Mouse (Mus musculus) lung, embryonic 14.5 days (tissue): ENCODE data around the gene Trappc3. TPM values are rescaled to one million over a fixed set of nuclear protein-coding genes. Genes with fewer than 3 reads are reported as not detected.

Experiments
- ATAC-seq: fragments of 200-750 bp; cut with Nextera tagmentation; 2 replicates; pipeline ENCODE4 v1.8.0; 2017; ENCODE audit warnings: mild to moderate bottlenecking, moderate TSS enrichment, moderate library complexity; ENCODE audit not compliant: insufficient read depth
- DNase-seq: peaks from one replicate; pipeline ENCODE4 v3.0.0-alpha.2; 2015
- H3K27ac ChIP-seq: fragments of 300-500 bp; sonication (generic); 2 replicates; pipeline ENCODE4 v1.5.1; 2014; ENCODE audit warnings: low read depth, mild to moderate bottlenecking, moderate library complexity
- H3K27me3 ChIP-seq: fragments of 300-500 bp; sonication (generic); 2 replicates; pipeline ENCODE4 v1.6.1; 2014; ENCODE audit warnings: low read length, control low read depth; ENCODE audit not compliant: insufficient read depth
- H3K36me3 ChIP-seq: fragments of 300-500 bp; sonication (generic); 2 replicates; pipeline ENCODE4 v1.6.1; 2014; ENCODE audit warnings: control low read depth; ENCODE audit not compliant: insufficient read depth
- H3K4me1 ChIP-seq: fragments of 300-500 bp; sonication (generic); 2 replicates; pipeline ENCODE4 v1.6.1; 2014; ENCODE audit warnings: antibody characterized with exemption, control low read depth; ENCODE audit not compliant: insufficient read depth
- H3K4me2 ChIP-seq: fragments of 300-500 bp; sonication (generic); 2 replicates; pipeline ENCODE4 v1.6.1; 2014; ENCODE audit warnings: mild to moderate bottlenecking
- H3K4me3 ChIP-seq: fragments of 300-500 bp; sonication (generic); 2 replicates; pipeline ENCODE4 v1.5.1; 2014; ENCODE audit warnings: low read depth, low read length
- H3K9ac ChIP-seq: fragments of 300-500 bp; sonication (generic); 2 replicates; pipeline ENCODE4 v1.6.1; 2014
- H3K9me3 ChIP-seq: fragments of 300-500 bp; sonication (generic); 2 replicates; pipeline ENCODE4 v1.6.1; 2016; ENCODE audit warnings: low read depth, low read length, control low read depth
- CTCF ChIP-seq: IDR thresholded peaks from 2 replicates; pipeline ENCODE4 v1.5.1; 2016; ENCODE audit warnings: antibody characterized with exemption, low read depth
- WGBS: fragments of 180-500 bp; shearing (Covaris S2); extraction: QIAGEN DNeasy Blood & Tissue Kit; methylation state at CpG from one replicate; pipeline ENCODE4 v1.1.7; 2014; 5-methylcytosine and 5-hydroxymethylcytosine counted together
- polyA plus RNA-seq: library from polyadenylated mRNA; unstranded; fragments of >200 nt; fragmentation: Nextera tagmentation; extraction: Ambion mirVana; gene quantifications from 2 replicates; pipeline ENCODE4 v1.2.1, GENCODE M21; 2014

Trappc3 gene
- polyA plus RNA-seq, 1 experiment from 2014 or later = 28.9 TPM

GRCm38 (mm10) chr4:126313202-126313601 lies 51.1 kb downstream of the Trappc3 start:
- DNase-seq = peak; percentile 35
- no peak overlapping the region for H3K4me3 ChIP-seq
- no peaks in the 10 kb centered on the region for H3K27me3 ChIP-seq
- no peak for ATAC-seq
- no peak overlapping the region for H3K9ac ChIP-seq
- no peaks in the 10 kb centered on the region for H3K4me1 ChIP-seq
- peaks cover 31% of the 10 kb centered on the region for H3K36me3 ChIP-seq
- H3K4me2 ChIP-seq = no peak overlapping the region
- TF ChIP-seq CTCF = no peak
- H3K27ac ChIP-seq = no peak overlapping the region
- 36% methylated on average over 5 of the region's 5 CpGs for WGBS
- H3K9me3 ChIP-seq = no peaks in the 10 kb centered on the region

- Histone ChIP-seq H3K4me2 (no peak overlapping the region), H3K4me3 (no peak overlapping the region), H3K27me3 (no peaks in the 10 kb centered on the region), H3K27ac (no peak overlapping the region), H3K9me3 (no peaks in the 10 kb centered on the region), H3K4me1 (no peaks in the 10 kb centered on the region), H3K9ac (no peak overlapping the region), H3K36me3 (peaks cover 42% of the 10 kb centered on the region)
- DNase-seq (no peak), ATAC-seq (no peak)
- 0 out of 2 replicates have a peak, but pooled peaks have one; percentile 19 for TF ChIP-seq CTCF
- WGBS = 56% methylated on average over 10 of the region's 10 CpGs
These were observed 52.3 kb downstream of the Trappc3 start for GRCm38 (mm10) chr4:126314393-126314792.

GRCm38 (mm10) chr4:126315931-126316330 lies 53.8 kb downstream of the Trappc3 start:
- no peak for TF ChIP-seq CTCF
- ATAC-seq (peak; percentile 19; the same call in 1 of the 2 replicates), DNase-seq (peak; percentile 39)
- no peak overlapping the region for H3K4me2 ChIP-seq
- WGBS = 31% methylated on average over 5 of the region's 5 CpGs
- no peaks in the 10 kb centered on the region for H3K9me3 ChIP-seq
- no peak overlapping the region for H3K4me3 ChIP-seq
- peaks cover 4% of the 10 kb centered on the region; the same call in 1 of the 2 replicates for H3K4me1 ChIP-seq
- no peak overlapping the region for H3K9ac ChIP-seq
- H3K27me3 ChIP-seq = no peaks in the 10 kb centered on the region
- peaks cover 42% of the 10 kb centered on the region for H3K36me3 ChIP-seq
- H3K27ac ChIP-seq = no peak overlapping the region

GRCm38 (mm10) chr4:126316443-126317040 lies 54.4 kb downstream of the Trappc3 start:
- no peaks in the 10 kb centered on the region for H3K9me3 ChIP-seq
- TF ChIP-seq CTCF = no peak
- 91% methylated on average over 13 of the region's 13 CpGs for WGBS
- H3K36me3 ChIP-seq = peaks cover 42% of the 10 kb centered on the region
- H3K27me3 ChIP-seq = no peaks in the 10 kb centered on the region
- H3K27ac ChIP-seq = no peak overlapping the region
- no peak for DNase-seq
- peaks cover 4% of the 10 kb centered on the region; the same call in 1 of the 2 replicates for H3K4me1 ChIP-seq
- H3K9ac ChIP-seq = no peak overlapping the region
- H3K4me3 ChIP-seq = no peak overlapping the region
- H3K4me2 ChIP-seq = no peak overlapping the region
- no peak for ATAC-seq

- H3K4me2 ChIP-seq = no peak overlapping the region
- DNase-seq (no peak), ATAC-seq (no peak)
- 81% methylated on average over 6 of the region's 6 CpGs for WGBS
- peaks cover 4% of the 10 kb centered on the region; the same call in 1 of the 2 replicates for H3K4me1 ChIP-seq
- peaks cover 1% of the 10 kb centered on the region; the same call in 1 of the 2 replicates for H3K27me3 ChIP-seq
- H3K9ac ChIP-seq = no peak overlapping the region
- H3K36me3 ChIP-seq = peaks cover 39% of the 10 kb centered on the region
- no peaks in the 10 kb centered on the region for H3K9me3 ChIP-seq
- no peak overlapping the region for H3K27ac ChIP-seq
- TF ChIP-seq CTCF = no peak
- no peak overlapping the region for H3K4me3 ChIP-seq
These were observed 57.7 kb downstream of the Trappc3 start for GRCm38 (mm10) chr4:126319806-126320205.

GRCm38 (mm10) chr4:126321111-126321853 lies 59.2 kb downstream of the Trappc3 start, which contains the start of gene Adprhl2:
Adprhl2 (minus strand) TSS chr4:126321703.
- H3K4me3 ChIP-seq = peak within 1 kb of the TSS; percentile 89
- peaks cover 30% of the 10 kb centered on the region for H3K36me3 ChIP-seq
- WGBS = under 1% methylated on average over 79 of the region's 80 CpGs
- peak within 1 kb of the TSS; percentile 72 for H3K9ac ChIP-seq
- DNase-seq (peak; percentile 99), ATAC-seq (peak; percentile 87)
- H3K27me3 ChIP-seq = peaks cover 8% of the 10 kb centered on the region
- H3K9me3 ChIP-seq = no peaks in the 10 kb centered on the region
- H3K4me2 ChIP-seq = peak within 1 kb of the TSS; percentile 94
- peak; percentile 100 for TF ChIP-seq CTCF
- peak within 1 kb of the TSS; percentile 55; the same call in 1 of the 2 replicates for H3K27ac ChIP-seq
- peaks cover 4% of the 10 kb centered on the region; the same call in 1 of the 2 replicates for H3K4me1 ChIP-seq
